Mouse (Mus musculus): ENCODE data around the gene Slc10a6. TPM values are rescaled to one million over a fixed set of nuclear protein-coding genes. Genes with fewer than 3 reads are reported as not detected.

Slc10a6 gene
- polyA plus RNA-seq, 1 experiment from 2014 or later: 8.4 TPM

DNA sequence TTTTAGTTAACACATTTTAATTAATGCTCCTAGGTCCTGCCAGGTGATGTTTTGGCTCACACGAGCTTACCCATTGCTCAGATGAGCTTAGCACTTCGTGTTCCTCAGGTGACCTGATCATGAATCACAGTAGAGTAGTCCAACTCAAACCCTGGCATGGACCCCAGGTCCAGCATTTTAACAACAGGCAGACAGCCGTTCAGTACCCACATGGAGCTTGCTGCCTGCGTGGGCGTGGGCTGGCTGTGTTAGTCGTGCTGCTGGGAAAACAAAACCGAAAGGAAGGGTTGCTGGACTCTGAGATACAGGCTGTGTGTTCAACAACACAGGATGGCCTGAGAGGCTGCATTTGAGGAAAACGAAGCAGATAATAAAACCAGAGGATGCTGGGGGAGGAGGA is 36.5 kb downstream of the Slc10a6 start:
- Histone ChIP-seq H3K4me2 (no peak overlapping the region), H3K9me3 (no peaks in the 10 kb centered on the region), H3K4me1 (peaks cover 11% of the 10 kb centered on the region), H3K36me3 (peaks cover 8% of the 10 kb centered on the region; the same call in 1 of the 2 replicates), H3K27ac (no peak overlapping the region), H3K27me3 (no peaks in the 10 kb centered on the region), H3K9ac (no peak overlapping the region), H3K4me3 (no peak overlapping the region)
- 77% methylated on average over 8 of the region's 8 CpGs for WGBS
- ATAC-seq (ENCODE audit: insufficient number of reproducible peaks, low FRiP score, low TSS enrichment, low read depth): no peak

DNA sequence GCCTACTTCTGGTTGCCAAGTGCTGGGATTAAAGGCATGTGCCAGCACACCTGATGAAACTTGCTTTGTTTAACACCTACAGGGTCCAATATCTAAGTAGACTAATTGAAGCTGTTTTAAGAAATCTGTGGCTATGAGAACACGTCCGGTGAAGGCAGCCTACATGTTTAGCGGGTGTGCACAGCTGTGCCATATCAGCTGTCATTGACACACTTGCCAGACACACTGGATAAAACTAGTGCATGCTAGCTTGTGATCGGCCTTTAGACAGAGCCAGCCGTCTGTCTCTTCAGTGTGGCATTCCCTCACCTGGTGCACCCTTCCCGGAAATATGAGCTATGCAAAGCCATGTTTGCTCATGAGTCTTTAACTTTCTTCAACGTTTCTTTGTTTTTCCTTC is 37.4 kb downstream of the Slc10a6 start:
- 75% methylated on average over 7 of the region's 7 CpGs for WGBS
- no peak overlapping the region for H3K27ac ChIP-seq
- no peak overlapping the region for H3K4me2 ChIP-seq
- H3K9me3 ChIP-seq: no peaks in the 10 kb centered on the region
- no peaks in the 10 kb centered on the region for H3K27me3 ChIP-seq
- peaks cover 8% of the 10 kb centered on the region; the same call in 1 of the 2 replicates for H3K36me3 ChIP-seq
- no peak overlapping the region for H3K9ac ChIP-seq
- no peak for ATAC-seq (ENCODE audit: insufficient number of reproducible peaks, low FRiP score, low TSS enrichment, low read depth)
- H3K4me3 ChIP-seq: no peak overlapping the region
- peaks cover 11% of the 10 kb centered on the region for H3K4me1 ChIP-seq

DNA sequence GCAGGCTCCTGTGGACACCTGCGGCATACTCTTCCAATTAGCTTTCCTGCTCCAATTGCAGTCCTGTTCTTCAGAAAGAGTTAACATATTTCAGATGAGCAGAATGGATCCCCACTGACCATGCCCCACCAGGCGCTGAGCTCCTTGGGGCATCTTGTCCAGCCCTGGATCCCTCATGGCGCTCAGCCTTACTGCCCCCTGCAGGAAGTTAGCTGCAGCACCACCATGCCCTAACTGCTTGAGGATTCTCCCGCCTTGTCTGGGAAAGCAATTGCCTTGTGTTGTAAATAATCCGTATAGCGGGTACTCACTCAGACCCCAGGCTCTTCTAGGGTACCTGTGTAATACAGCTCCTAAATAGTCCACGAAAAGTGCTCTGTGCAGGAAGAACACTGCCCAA is 42.0 kb downstream of the Slc10a6 start:
- no peak overlapping the region for H3K4me2 ChIP-seq
- WGBS: 77% methylated on average over 7 of the region's 7 CpGs
- H3K9me3 ChIP-seq: no peaks in the 10 kb centered on the region
- H3K4me1 ChIP-seq: no peaks in the 10 kb centered on the region
- ATAC-seq (ENCODE audit: insufficient number of reproducible peaks, low FRiP score, low TSS enrichment, low read depth): no peak
- no peak overlapping the region for H3K27ac ChIP-seq
- no peak overlapping the region for H3K4me3 ChIP-seq
- no peaks in the 10 kb centered on the region for H3K27me3 ChIP-seq
- peaks cover 8% of the 10 kb centered on the region; the same call in 1 of the 2 replicates for H3K36me3 ChIP-seq
- H3K9ac ChIP-seq: no peak overlapping the region

DNA sequence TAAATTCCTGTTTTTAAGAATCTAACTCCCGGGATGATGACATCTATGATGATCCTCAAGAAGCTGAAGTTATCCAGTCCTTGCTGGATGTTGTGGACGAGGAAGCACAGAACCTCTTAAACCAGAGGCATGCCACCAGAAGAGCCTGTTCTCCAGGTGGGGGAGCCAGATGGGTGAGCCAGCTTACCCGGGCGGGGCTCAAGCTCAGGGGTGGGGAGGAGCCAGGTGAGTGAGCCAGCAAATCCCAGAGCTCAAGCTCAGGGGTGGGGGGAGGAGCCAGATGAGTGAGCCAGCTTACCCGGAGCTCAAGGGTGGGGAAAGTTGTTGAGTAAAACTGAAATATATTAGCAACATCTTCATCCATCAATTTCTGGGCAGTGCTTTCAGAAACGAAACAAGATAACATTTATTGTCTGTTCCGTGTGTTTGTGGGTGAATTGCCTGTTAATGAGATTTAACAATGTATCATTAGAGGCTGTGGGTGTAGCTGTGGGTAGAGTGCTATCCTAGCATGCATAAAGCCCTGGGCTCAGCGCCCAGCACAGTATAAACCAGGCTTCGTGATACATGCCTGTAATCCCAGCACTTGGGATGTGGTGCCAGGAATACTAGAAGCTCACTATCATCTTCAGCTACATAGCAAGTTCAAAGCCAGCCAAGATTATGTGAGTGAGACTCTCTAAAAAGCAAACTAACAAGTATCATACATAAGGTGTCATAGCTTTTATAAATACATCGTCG is 49.4 kb downstream of the Slc10a6 start:
- WGBS: 55% methylated on average over 11 of the region's 11 CpGs
- no peak overlapping the region for H3K4me2 ChIP-seq
- ATAC-seq (ENCODE audit: insufficient number of reproducible peaks, low FRiP score, low TSS enrichment, low read depth): no peak

DNA sequence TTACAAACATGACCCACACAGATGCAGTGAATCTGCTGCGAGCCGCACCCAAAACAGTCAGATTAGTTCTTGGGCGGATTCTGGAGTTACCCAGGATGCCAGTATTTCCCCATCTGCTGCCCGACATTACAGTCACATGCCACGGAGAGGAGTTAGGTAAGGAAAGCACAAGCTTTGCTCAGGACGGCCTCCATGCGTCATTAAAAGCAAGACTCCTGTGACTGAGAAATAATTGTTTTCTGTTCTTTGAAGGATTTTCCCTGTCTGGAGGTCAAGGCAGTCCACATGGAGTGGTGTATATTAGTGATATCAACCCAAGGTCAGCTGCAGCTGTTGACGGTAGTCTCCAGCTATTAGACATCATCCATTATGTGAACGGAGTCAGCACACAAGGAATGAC is 59.8 kb downstream of the Slc10a6 start:
- ATAC-seq (ENCODE audit: insufficient number of reproducible peaks, low FRiP score, low TSS enrichment, low read depth): no peak
- H3K9me3 ChIP-seq: no peaks in the 10 kb centered on the region
- H3K27ac ChIP-seq: no peak overlapping the region
- no peaks in the 10 kb centered on the region for H3K27me3 ChIP-seq
- H3K9ac ChIP-seq: no peak overlapping the region
- no peak overlapping the region for H3K4me2 ChIP-seq
- 86% methylated on average over 9 of the region's 9 CpGs for WGBS
- H3K36me3 ChIP-seq: peaks cover 16% of the 10 kb centered on the region
- H3K4me3 ChIP-seq: no peak overlapping the region
- 0 out of 2 replicates have a peak, but pooled peaks cover 2% of the 10 kb centered on the region for H3K4me1 ChIP-seq

More for the DNA sequence above, 49.4 kb downstream of the Slc10a6 start:
- no peaks in the 10 kb centered on the region for H3K27me3 ChIP-seq
- no peak overlapping the region for H3K9ac ChIP-seq
- peaks cover 8% of the 10 kb centered on the region; the same call in 1 of the 2 replicates for H3K4me1 ChIP-seq
- no peak overlapping the region for H3K4me3 ChIP-seq
- no peaks in the 10 kb centered on the region for H3K9me3 ChIP-seq
- no peak overlapping the region for H3K27ac ChIP-seq
- 0 out of 2 replicates have a peak, but pooled peaks cover 4% of the 10 kb centered on the region for H3K36me3 ChIP-seq

GRCm38 (mm10) chr5:103568034-103568433 is 61.2 kb downstream of the Slc10a6 start:
- H3K4me1 ChIP-seq: 0 out of 2 replicates have a peak, but pooled peaks cover 2% of the 10 kb centered on the region
- no peak overlapping the region for H3K27ac ChIP-seq
- H3K27me3 ChIP-seq: no peaks in the 10 kb centered on the region
- H3K36me3 ChIP-seq: peaks cover 18% of the 10 kb centered on the region
- H3K9me3 ChIP-seq: no peaks in the 10 kb centered on the region
- H3K4me2 ChIP-seq: no peak overlapping the region
- H3K9ac ChIP-seq: no peak overlapping the region
- no peak for ATAC-seq (ENCODE audit: insufficient number of reproducible peaks, low FRiP score, low TSS enrichment, low read depth)
- 70% methylated on average over 4 of the region's 4 CpGs for WGBS
- H3K4me3 ChIP-seq: no peak overlapping the region

DNA sequence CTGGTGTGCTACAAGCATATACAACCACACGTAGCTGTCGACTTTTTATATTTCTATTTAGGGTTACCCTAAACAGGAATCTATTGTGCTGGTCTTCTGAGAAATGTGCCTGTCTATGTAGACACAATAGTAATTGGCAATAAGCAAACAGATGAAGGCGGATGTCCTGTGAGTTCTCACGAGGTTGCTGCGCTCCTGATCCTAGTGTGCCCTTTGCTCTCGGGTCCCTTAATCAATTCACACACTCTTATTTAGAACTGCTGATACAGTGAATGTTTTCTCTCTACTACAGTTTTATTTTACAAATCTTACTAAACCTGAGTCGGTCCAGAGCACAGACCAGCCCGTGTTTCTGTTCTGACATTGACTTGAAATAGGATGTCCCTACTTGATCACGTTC is 68.7 kb downstream of the Slc10a6 start:
- Histone ChIP-seq H3K4me2 (no peak overlapping the region), H3K4me1 (no peaks in the 10 kb centered on the region), H3K27ac (no peak overlapping the region), H3K27me3 (no peaks in the 10 kb centered on the region), H3K9ac (no peak overlapping the region), H3K4me3 (no peak overlapping the region), H3K36me3 (peaks cover 44% of the 10 kb centered on the region), H3K9me3 (no peaks in the 10 kb centered on the region)
- no peak for ATAC-seq (ENCODE audit: insufficient number of reproducible peaks, low FRiP score, low TSS enrichment, low read depth)
- WGBS: 93% methylated on average over 9 of the region's 9 CpGs

Other genes starting within 250 kb of the Slc10a6 start
- 16.0 and 20.1 TPM in 2 replicates for gene Ptpn13, start 204.2 kb downstream of the Slc10a6 start, polyA plus RNA-seq (2015; fragmentation: Nextera tagmentation; extraction: Ambion mirVana)
- 0.24 and 0.26 TPM in 2 replicates for gene 1700016H13Rik, start 26.6 kb upstream of the Slc10a6 start, polyA plus RNA-seq (2015; fragmentation: Nextera tagmentation; extraction: Ambion mirVana)
- 5.1 and 5.6 TPM in 2 replicates for gene Aff1, start 63.0 kb upstream of the Slc10a6 start, polyA plus RNA-seq (2015; fragmentation: Nextera tagmentation; extraction: Ambion mirVana)

All from limb, embryonic 15.5 days (tissue).